Mouse (Mus musculus): ENCODE results near the gene Klrb1.
"Not testable (repeated sequence)": the region's sequence is repeated elsewhere in the genome, so short reads cannot be mapped to it uniquely, and the experiment has no call there.

DNA sequence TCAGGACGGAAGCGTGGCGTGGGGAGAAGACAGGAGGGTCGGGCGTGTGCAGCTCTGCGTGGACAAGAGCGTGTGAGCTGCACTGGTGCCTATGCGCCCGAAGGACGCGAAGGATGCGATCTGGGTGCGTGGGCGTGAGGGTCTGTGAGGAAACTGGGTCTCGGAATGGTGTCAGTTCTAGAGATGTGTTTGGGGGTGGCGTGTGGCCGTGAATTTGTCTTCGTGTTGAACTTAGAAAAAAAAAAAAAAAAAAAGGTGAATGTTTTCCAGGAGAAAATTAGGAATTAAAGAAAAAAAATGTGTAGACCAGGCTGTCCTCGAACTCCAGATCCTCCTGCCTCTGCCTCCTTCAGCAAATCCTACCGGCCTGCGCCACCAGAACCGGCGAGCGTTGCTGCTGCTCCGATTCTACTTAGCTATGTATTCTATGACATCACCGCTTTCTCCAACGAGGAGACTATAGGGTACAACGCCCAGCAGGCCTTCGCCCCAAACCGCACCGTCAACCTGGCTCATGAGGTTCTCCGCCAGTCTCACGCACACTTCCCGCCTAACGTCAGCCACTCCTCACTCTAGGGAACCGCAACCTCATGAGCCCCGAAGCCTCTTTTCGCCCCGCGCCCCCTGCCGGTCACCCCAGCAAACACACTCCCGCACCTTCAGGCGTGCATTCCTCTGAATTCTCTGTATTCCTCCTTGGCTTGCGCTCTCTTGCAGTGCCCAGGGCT lies 37.7 kb upstream of the Klrb1 start:
- TF ChIP-seq USF1 (IDR thresholded peaks at IDR 0.05; ENCODE audit: low read depth); MAX (IDR thresholded peaks at IDR 0.05); MYOG (IDR thresholded peaks at IDR 0.05; ENCODE audit: control insufficient read depth, extremely low read depth, insufficient read length); MYOD1 (IDR thresholded peaks at IDR 0.05; ENCODE audit: control insufficient read depth, insufficient read length, low read depth): not testable (repeated sequence)
- peak; percentile 44 for TF ChIP-seq CTCF (IDR thresholded peaks at IDR 0.05; ENCODE audit: control insufficient read depth, insufficient read depth, insufficient read length)
